Mouse (Mus musculus): ENCODE results near the gene Nrg4. TPM values are rescaled to one million over a fixed set of nuclear protein-coding genes. Genes with fewer than 3 reads are reported as not detected.

Gene Nrg4
- polyA plus RNA-seq, 1 experiment, result 0.19 TPM

GRCm38 (mm10) chr9:55208458-55208789, 118.2 kb downstream of the Nrg4 start:
- H3K36me3 ChIP-seq (ENCODE audit: control insufficient read depth, insufficient read depth), result peaks cover 3% of the 10 kb centered on the region
- TF ChIP-seq POLR2AphosphoS2 (IDR thresholded peaks at IDR 0.05; ENCODE audit: insufficient read length, low read depth) (no peak), POLR2A (IDR thresholded peaks at IDR 0.05; ENCODE audit: insufficient read length, low read depth) (no peak), E2F4 (IDR thresholded peaks at IDR 0.05; ENCODE audit: insufficient read depth) (no peak), CEBPB (IDR thresholded peaks at IDR 0.05; ENCODE audit: insufficient read depth, poor library complexity, severe bottlenecking) (no peak)

DNA sequence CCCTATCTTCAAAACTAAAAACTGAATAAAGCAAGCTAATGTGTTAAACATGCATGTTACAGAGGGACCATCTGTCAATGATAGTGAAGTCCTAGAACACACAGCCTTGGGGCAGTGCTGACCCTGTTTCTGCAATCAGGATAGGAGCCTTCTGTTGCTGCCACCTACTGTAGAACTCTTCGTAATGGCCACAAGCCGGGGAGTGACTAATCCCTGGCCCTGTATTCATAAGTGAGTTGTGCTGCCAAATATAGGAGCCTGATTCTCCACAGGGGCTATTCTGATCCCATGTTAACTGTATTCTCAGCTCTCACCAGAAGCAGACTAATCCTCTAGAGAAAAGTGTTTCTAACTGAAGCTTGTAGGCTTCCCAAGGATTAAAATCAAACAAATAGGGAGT, 127.3 kb downstream of the Nrg4 start:
- H3K36me3 ChIP-seq (ENCODE audit: control insufficient read depth, insufficient read depth), result peaks cover 3% of the 10 kb centered on the region
- no peak overlapping the region for H3ac ChIP-seq (ENCODE audit: control insufficient read depth, insufficient read length)
- H3K4me2 ChIP-seq (ENCODE audit: low read depth), result no peak overlapping the region
- TF ChIP-seq SRF (IDR thresholded peaks at IDR 0.05; ENCODE audit: control insufficient read depth, insufficient read length, low read depth), result no peak
- no peak overlapping the region for H3K4me3 ChIP-seq
- H3K79me2 ChIP-seq (ENCODE audit: control insufficient read depth, insufficient read depth), result no peaks in the 10 kb centered on the region
- no peaks in the 10 kb centered on the region for H3K27me3 ChIP-seq (ENCODE audit: control insufficient read depth, insufficient read depth, insufficient read length)

More at GRCm38 (mm10) chr9:55208458-55208789, 118.2 kb downstream of the Nrg4 start:
- Histone ChIP-seq H3ac (ENCODE audit: control insufficient read depth, insufficient read length) (peak overlapping the region; percentile 46), H3K4me2 (ENCODE audit: low read depth) (peak overlapping the region; percentile 97), H3K4me3 (peak overlapping the region; percentile 61), H3K79me2 (ENCODE audit: control insufficient read depth, insufficient read depth) (peaks cover 22% of the 10 kb centered on the region), H3K27me3 (ENCODE audit: control insufficient read depth, insufficient read depth, insufficient read length) (no peaks in the 10 kb centered on the region)

- Histone ChIP-seq H3ac (ENCODE audit: control insufficient read depth, insufficient read length) (no peak overlapping the region), H3K4me3 (no peak overlapping the region), H3K79me2 (ENCODE audit: control insufficient read depth, insufficient read depth) (no peaks in the 10 kb centered on the region), H3K36me3 (ENCODE audit: control insufficient read depth, insufficient read depth) (peaks cover 8% of the 10 kb centered on the region), H3K4me2 (ENCODE audit: low read depth) (no peak overlapping the region), H3K27me3 (ENCODE audit: control insufficient read depth, insufficient read depth, insufficient read length) (no peaks in the 10 kb centered on the region)
- no peak for TF ChIP-seq MAX (IDR thresholded peaks at IDR 0.05; ENCODE audit: low read depth)
- no peak for TF ChIP-seq REST (IDR thresholded peaks at IDR 0.05; ENCODE audit: insufficient read depth, insufficient read length)
- TF ChIP-seq SRF (IDR thresholded peaks at IDR 0.05; ENCODE audit: control insufficient read depth, insufficient read length, low read depth), result no peak
- TF ChIP-seq E2F4 (IDR thresholded peaks at IDR 0.05; ENCODE audit: insufficient read depth), result no peak
- no peak for TF ChIP-seq MYOG (IDR thresholded peaks at IDR 0.05; ENCODE audit: control insufficient read depth in 1 of 3, insufficient read depth in 1 of 3, insufficient read length in 2 of 3, low read depth in 2 of 3)
- no peak for TF ChIP-seq POLR2AphosphoS2 (IDR thresholded peaks at IDR 0.05; ENCODE audit: insufficient read length, low read depth)
- no peak for TF ChIP-seq TCF3 (IDR thresholded peaks at IDR 0.05; ENCODE audit: insufficient read length, low read depth)
- TF ChIP-seq POLR2A (IDR thresholded peaks at IDR 0.05; ENCODE audit: insufficient read length, low read depth), result no peak
- no peak for TF ChIP-seq CEBPB (IDR thresholded peaks at IDR 0.05; ENCODE audit: insufficient read depth, poor library complexity, severe bottlenecking)
- no peak for TF ChIP-seq USF1 (IDR thresholded peaks at IDR 0.05; ENCODE audit: low read depth)
- TF ChIP-seq MYOD1 (IDR thresholded peaks at IDR 0.05; ENCODE audit: control insufficient read depth in 1 of 3, insufficient read length in 2 of 3, low read depth in 2 of 3), result no peak
- TF ChIP-seq TCF12 (IDR thresholded peaks at IDR 0.05; ENCODE audit: insufficient read depth, poor library complexity, severe bottlenecking), result no peak
Measured at GRCm38 (mm10) chr9:55198260-55198659, 128.4 kb downstream of the Nrg4 start.

- Histone ChIP-seq H3K4me2 (ENCODE audit: low read depth) (no peak overlapping the region), H3K27me3 (ENCODE audit: control insufficient read depth, insufficient read depth, insufficient read length) (no peaks in the 10 kb centered on the region), H3ac (ENCODE audit: control insufficient read depth, insufficient read length) (no peak overlapping the region), H3K79me2 (ENCODE audit: control insufficient read depth, insufficient read depth) (no peaks in the 10 kb centered on the region), H3K36me3 (ENCODE audit: control insufficient read depth, insufficient read depth) (peaks cover 5% of the 10 kb centered on the region), H3K4me3 (no peak overlapping the region)
- no peak for TF ChIP-seq E2F4 (IDR thresholded peaks at IDR 0.05; ENCODE audit: insufficient read depth)
- TF ChIP-seq TCF12 (IDR thresholded peaks at IDR 0.05; ENCODE audit: insufficient read depth, poor library complexity, severe bottlenecking), result no peak
- TF ChIP-seq SRF (IDR thresholded peaks at IDR 0.05; ENCODE audit: control insufficient read depth, insufficient read length, low read depth), result no peak
- TF ChIP-seq POLR2AphosphoS2 (IDR thresholded peaks at IDR 0.05; ENCODE audit: insufficient read length, low read depth), result no peak
- TF ChIP-seq TCF3 (IDR thresholded peaks at IDR 0.05; ENCODE audit: insufficient read length, low read depth), result no peak
- TF ChIP-seq CEBPB (IDR thresholded peaks at IDR 0.05; ENCODE audit: insufficient read depth, poor library complexity, severe bottlenecking), result no peak
- TF ChIP-seq MYOG (IDR thresholded peaks at IDR 0.05; ENCODE audit: control insufficient read depth in 1 of 3, insufficient read depth in 1 of 3, insufficient read length in 2 of 3, low read depth in 2 of 3), result no peak
- no peak for TF ChIP-seq REST (IDR thresholded peaks at IDR 0.05; ENCODE audit: insufficient read depth, insufficient read length)
- TF ChIP-seq MYOD1 (IDR thresholded peaks at IDR 0.05; ENCODE audit: control insufficient read depth in 1 of 3, insufficient read length in 2 of 3, low read depth in 2 of 3), result no peak
- no peak for TF ChIP-seq POLR2A (IDR thresholded peaks at IDR 0.05; ENCODE audit: insufficient read length, low read depth)
- TF ChIP-seq USF1 (IDR thresholded peaks at IDR 0.05; ENCODE audit: low read depth), result no peak
- TF ChIP-seq MAX (IDR thresholded peaks at IDR 0.05; ENCODE audit: low read depth), result no peak
Measured at GRCm38 (mm10) chr9:55195876-55196275, 130.8 kb downstream of the Nrg4 start.

GRCm38 (mm10) chr9:55174235-55174634, 152.4 kb downstream of the Nrg4 start:
- no peak for TF ChIP-seq POLR2AphosphoS2 (IDR thresholded peaks at IDR 0.05; ENCODE audit: insufficient read length, low read depth)
- no peak for TF ChIP-seq TCF12 (IDR thresholded peaks at IDR 0.05; ENCODE audit: insufficient read depth, poor library complexity, severe bottlenecking)
- TF ChIP-seq MYOG (IDR thresholded peaks at IDR 0.05; ENCODE audit: control insufficient read depth in 1 of 3, insufficient read depth in 1 of 3, insufficient read length in 2 of 3, low read depth in 2 of 3), result no peak
- TF ChIP-seq E2F4 (IDR thresholded peaks at IDR 0.05; ENCODE audit: insufficient read depth), result no peak
- TF ChIP-seq USF1 (IDR thresholded peaks at IDR 0.05; ENCODE audit: low read depth), result no peak
- no peak for TF ChIP-seq MAX (IDR thresholded peaks at IDR 0.05; ENCODE audit: low read depth)
- TF ChIP-seq REST (IDR thresholded peaks at IDR 0.05; ENCODE audit: insufficient read depth, insufficient read length), result no peak
- TF ChIP-seq POLR2A (IDR thresholded peaks at IDR 0.05; ENCODE audit: insufficient read length, low read depth), result no peak
- TF ChIP-seq CEBPB (IDR thresholded peaks at IDR 0.05; ENCODE audit: insufficient read depth, poor library complexity, severe bottlenecking), result no peak
- TF ChIP-seq SRF (IDR thresholded peaks at IDR 0.05; ENCODE audit: control insufficient read depth, insufficient read length, low read depth), result no peak
- no peak for TF ChIP-seq TCF3 (IDR thresholded peaks at IDR 0.05; ENCODE audit: insufficient read length, low read depth)
- TF ChIP-seq MYOD1 (IDR thresholded peaks at IDR 0.05; ENCODE audit: control insufficient read depth in 1 of 3, insufficient read length in 2 of 3, low read depth in 2 of 3), result no peak
- Histone ChIP-seq H3ac (ENCODE audit: control insufficient read depth, insufficient read length) (no peak overlapping the region), H3K36me3 (ENCODE audit: control insufficient read depth, insufficient read depth) (peaks cover 5% of the 10 kb centered on the region), H3K4me3 (no peak overlapping the region), H3K4me2 (ENCODE audit: low read depth) (no peak overlapping the region), H3K27me3 (ENCODE audit: control insufficient read depth, insufficient read depth, insufficient read length) (no peaks in the 10 kb centered on the region), H3K79me2 (ENCODE audit: control insufficient read depth, insufficient read depth) (peaks cover 11% of the 10 kb centered on the region)
